Mouse (Mus musculus): ENCODE data around the gene Tamm41. TPM values are rescaled to one million over a fixed set of nuclear protein-coding genes. Genes with fewer than 3 reads are reported as not detected.

Gene Tamm41
- 10 to 100 TPM; 10.4 to 13.5 TPM for total RNA-seq (2021)
- long read RNA-seq, experiment 1, transcript Tamm41-201 (8 exons, 1,168 nt), result major isoform, 5 of 6 reads
- long read RNA-seq, experiment 1, partial matches to known transcripts, result 0 of 6 reads
- long read RNA-seq, experiment 1, other reads (novel, unspliced or antisense), result 1 of 6 reads
- long read RNA-seq, experiment 2, transcript Tamm41-201 (8 exons, 1,168 nt), result major isoform, 18 of 18 reads
- long read RNA-seq, experiment 2, partial matches to known transcripts, result 0 of 18 reads
- long read RNA-seq, experiment 2, other reads (novel, unspliced or antisense), result 0 of 18 reads

GRCm38 (mm10) chr6:115037103-115038094 is at the start of gene Tamm41:
Gene Tamm41, minus strand, starts transcription at chr6:115037876.
- DNase-seq (ENCODE audit: low spot score in 2 of 2), result peak; percentile 90 to 92

GRCm38 (mm10) chr6:115085274-115085841 is 47.7 kb upstream of the Tamm41 start:
- DNase-seq (ENCODE audit: low spot score in 2 of 2), result no peak

GRCm38 (mm10) chr6:115076781-115077575 is 39.3 kb upstream of the Tamm41 start:
- DNase-seq (ENCODE audit: low spot score in 2 of 2), result no peak

- DNase-seq (ENCODE audit: low spot score in 2 of 2), result no peak
Measured at GRCm38 (mm10) chr6:115072024-115072423, 34.3 kb upstream of the Tamm41 start.

GRCm38 (mm10) chr6:115065411-115066241 is 27.9 kb upstream of the Tamm41 start:
- DNase-seq (ENCODE audit: low spot score in 2 of 2), result peak; percentile 33 to 39

- no peak for DNase-seq (ENCODE audit: low spot score in 2 of 2)
Measured at GRCm38 (mm10) chr6:115062605-115063350, 25.1 kb upstream of the Tamm41 start.

- DNase-seq (ENCODE audit: low spot score in 2 of 2), result no peak
Measured at GRCm38 (mm10) chr6:115059227-115059626, 21.6 kb upstream of the Tamm41 start.

- no peak for DNase-seq (ENCODE audit: low spot score in 2 of 2)
Measured at GRCm38 (mm10) chr6:115056699-115057098, 19.0 kb upstream of the Tamm41 start.

GRCm38 (mm10) chr6:115055440-115055839 is 17.8 kb upstream of the Tamm41 start:
- no peak for DNase-seq (ENCODE audit: low spot score in 2 of 2)

- no peak for DNase-seq (ENCODE audit: low spot score in 2 of 2)
Measured at GRCm38 (mm10) chr6:115051586-115052197, 14.0 kb upstream of the Tamm41 start.

GRCm38 (mm10) chr6:115049015-115049414 is 11.3 kb upstream of the Tamm41 start:
- DNase-seq (ENCODE audit: low spot score in 2 of 2), result no peak

- no peak for DNase-seq (ENCODE audit: low spot score in 2 of 2)
Measured at GRCm38 (mm10) chr6:115047816-115048215, 10.1 kb upstream of the Tamm41 start.

- no peak for DNase-seq (ENCODE audit: low spot score in 2 of 2)
Measured at GRCm38 (mm10) chr6:115046064-115046463, 8.4 kb upstream of the Tamm41 start.

GRCm38 (mm10) chr6:115044709-115045108 is 7.0 kb upstream of the Tamm41 start:
- no peak for DNase-seq (ENCODE audit: low spot score in 2 of 2)

GRCm38 (mm10) chr6:115043657-115044500 is 6.2 kb upstream of the Tamm41 start:
- no peak for DNase-seq (ENCODE audit: low spot score in 2 of 2)

GRCm38 (mm10) chr6:115042609-115043008 is 4.9 kb upstream of the Tamm41 start:
- DNase-seq (ENCODE audit: low spot score in 2 of 2), result no peak

- DNase-seq (ENCODE audit: low spot score in 2 of 2), result no peak
Measured at GRCm38 (mm10) chr6:115033441-115033840, 4.2 kb downstream of the Tamm41 start.

- no peak for DNase-seq (ENCODE audit: low spot score in 2 of 2)
Measured at GRCm38 (mm10) chr6:115030098-115030497, 7.6 kb downstream of the Tamm41 start.
